Mouse (Mus musculus) MEL (cell line): ENCODE results near the gene Itpr1. TPM values are rescaled to one million over a fixed set of nuclear protein-coding genes. Genes with fewer than 3 reads are reported as not detected.

Source experiments
- DNase-seq: peaks from one replicate; pipeline ENCODE4 v3.0.0; 2011; ENCODE audit warnings: low read depth, low spot score
- H3K27ac ChIP-seq: 2 replicates; pipeline ENCODE4 v1.5.1; 2012; ENCODE audit warnings: low read depth, mild to moderate bottlenecking, control low read depth, low read length, moderate library complexity; ENCODE audit not compliant: control insufficient read depth
- H3K27me3 ChIP-seq, 2 experiments: fragments of 150-350 bp in 1 of 2; sonication (generic) in 1 of 2; 2 replicates each; pipeline ENCODE4 v1.6.1; 2012; ENCODE audit warnings: low read length in 2 of 2, mild to moderate bottlenecking in 2 of 2, improper control_type of control experiment in 1 of 2, moderate library complexity in 1 of 2; ENCODE audit not compliant: insufficient read depth in 2 of 2, control insufficient read depth in 1 of 2
- H3K36me3 ChIP-seq, 2 experiments: 2 replicates each; pipeline ENCODE4 v1.6.1; 2012 to 2014; ENCODE audit warnings: low read length in 2 of 2, improper control_type of control experiment in 1 of 2, inconsistent platforms in 1 of 2, mild to moderate bottlenecking in 1 of 2; ENCODE audit not compliant: insufficient read depth in 2 of 2, control insufficient read depth in 1 of 2
- H3K4me1 ChIP-seq, 2 experiments: fragments of 150-350 bp in 1 of 2; sonication (generic) in 1 of 2; 2 replicates each; pipeline ENCODE4 v1.6.1; 2012; ENCODE audit warnings: low read length in 2 of 2, improper control_type of control experiment in 1 of 2, mild to moderate bottlenecking in 1 of 2; ENCODE audit not compliant: insufficient read depth in 2 of 2, control insufficient read depth in 1 of 2
- H3K4me3 ChIP-seq, 2 experiments: fragments of 150-350 bp in 1 of 2; sonication (generic) in 1 of 2; 2 replicates each; pipeline ENCODE4 v1.5.1; 2012; ENCODE audit warnings: low read depth in 2 of 2, low read length in 2 of 2, mild to moderate bottlenecking in 2 of 2, moderate library complexity in 2 of 2, control low read depth in 1 of 2, improper control_type of control experiment in 1 of 2; ENCODE audit not compliant: control insufficient read depth in 1 of 2, insufficient read depth in 1 of 2
- H3K79me2 ChIP-seq: 2 replicates; pipeline ENCODE4 v1.6.1; 2012; ENCODE audit warnings: mild to moderate bottlenecking, low read length, moderate library complexity; ENCODE audit not compliant: control insufficient read depth, poor library complexity, insufficient read depth
- H3K9ac ChIP-seq: 2 replicates; pipeline ENCODE4 v1.6.1; 2012; ENCODE audit warnings: low read depth, mild to moderate bottlenecking, control low read depth, low read length, moderate library complexity; ENCODE audit not compliant: control insufficient read depth, poor library complexity, severe bottlenecking
- H3K9me3 ChIP-seq: fragments of 150-350 bp; sonication (generic); replicated peaks from 2 replicates; pipeline ENCODE4 v1.6.1; 2012; ENCODE audit warnings: mild to moderate bottlenecking, low read length, improper control_type of control experiment, moderate library complexity; ENCODE audit not compliant: insufficient read depth
- CTCF ChIP-seq, 3 experiments: IDR thresholded peaks in 2 of 3; conservative IDR thresholded peaks in 1 of 3; 2 replicates each; pipeline ENCODE4 v1.5.1; 2011 to 2012; ENCODE audit warnings: low read length in 3 of 3, low read depth in 2 of 3, mild to moderate bottlenecking in 2 of 3, improper control_type of control experiment in 1 of 3, inconsistent platforms in 1 of 3, mixed read lengths in 1 of 3, moderate library complexity in 1 of 3; ENCODE audit not compliant: control insufficient read depth in 1 of 3, insufficient read depth in 1 of 3, poor library complexity in 1 of 3, severe bottlenecking in 1 of 3
- E2F4 ChIP-seq: IDR thresholded peaks from 2 replicates; pipeline ENCODE4 v1.6.1; 2011; ENCODE audit warnings: low read depth, low read length, improper control_type of control experiment, borderline replicate concordance
- ELF1 ChIP-seq: IDR thresholded peaks from 2 replicates; pipeline ENCODE4 v1.6.1; 2014; ENCODE audit warnings: low read depth, mild to moderate bottlenecking, inconsistent platforms, low read length, improper control_type of control experiment, moderate library complexity
- GABPA ChIP-seq: IDR thresholded peaks from 2 replicates; pipeline ENCODE4 v1.6.1; 2012; ENCODE audit warnings: low read depth, mild to moderate bottlenecking, inconsistent platforms, low read length, improper control_type of control experiment, moderate library complexity
- GATA1 ChIP-seq: IDR thresholded peaks from 2 replicates; pipeline ENCODE4 v1.6.1; 2011; ENCODE audit warnings: low read depth, low read length, improper control_type of control experiment
- JUND ChIP-seq: IDR thresholded peaks from 2 replicates; pipeline ENCODE4 v1.6.1; 2011; ENCODE audit warnings: low read depth, mild to moderate bottlenecking, improper control_type of control experiment, low read length
- MAX ChIP-seq: IDR thresholded peaks from 2 replicates; pipeline ENCODE4 v1.6.1; 2011; ENCODE audit warnings: low read length, improper control_type of control experiment
- MAZ ChIP-seq: IDR thresholded peaks from 2 replicates; pipeline ENCODE4 v1.6.1; 2012; ENCODE audit warnings: low read depth, mild to moderate bottlenecking, inconsistent platforms, low read length, improper control_type of control experiment
- MYB ChIP-seq: IDR thresholded peaks from 2 replicates; pipeline ENCODE4 v1.6.1; 2011; ENCODE audit warnings: mild to moderate bottlenecking, low read depth, low read length, improper control_type of control experiment
- MYC ChIP-seq: IDR thresholded peaks from 2 replicates; pipeline ENCODE4 v1.6.1; 2011; ENCODE audit warnings: low read depth, mild to moderate bottlenecking, low read length, improper control_type of control experiment, moderate library complexity
- POLR2A ChIP-seq, 2 experiments: IDR thresholded peaks; 2 replicates each; pipeline ENCODE4 v1.6.1; 2011 to 2012; ENCODE audit warnings: low read length in 2 of 2, mild to moderate bottlenecking in 2 of 2, control low read depth in 1 of 2, improper control_type of control experiment in 1 of 2, low read depth in 1 of 2, moderate library complexity in 1 of 2; ENCODE audit not compliant: control insufficient read depth in 1 of 2, insufficient read depth in 1 of 2, poor library complexity in 1 of 2
- RAD21 ChIP-seq: IDR thresholded peaks from 2 replicates; pipeline ENCODE4 v1.6.1; 2011; ENCODE audit warnings: mild to moderate bottlenecking, low read depth, low read length, improper control_type of control experiment
- RCOR1 ChIP-seq: IDR thresholded peaks from 2 replicates; pipeline ENCODE4 v1.6.1; 2012; ENCODE audit warnings: low read depth, mild to moderate bottlenecking, inconsistent platforms, low read length, improper control_type of control experiment
- SIN3A ChIP-seq: IDR thresholded peaks from 2 replicates; pipeline ENCODE4 v1.6.1; 2012; ENCODE audit warnings: low read length, improper control_type of control experiment, inconsistent platforms
- SMC3 ChIP-seq: IDR thresholded peaks from 2 replicates; pipeline ENCODE4 v1.6.1; 2011; ENCODE audit warnings: low read depth, low read length, improper control_type of control experiment
- USF1 ChIP-seq: IDR thresholded peaks from 2 replicates; pipeline ENCODE4 v1.6.1; 2014; ENCODE audit warnings: low read depth, mild to moderate bottlenecking, inconsistent platforms, low read length, improper control_type of control experiment, moderate library complexity
- USF2 ChIP-seq, 2 experiments: IDR thresholded peaks; 2 replicates each; pipeline ENCODE4 v1.6.1; 2011 to 2012; ENCODE audit warnings: improper control_type of control experiment in 2 of 2, low read length in 2 of 2, borderline replicate concordance in 1 of 2, inconsistent platforms in 1 of 2, low read depth in 1 of 2, mild to moderate bottlenecking in 1 of 2; ENCODE audit not compliant: insufficient read depth in 1 of 2
- ZC3H11A ChIP-seq: IDR thresholded peaks from 2 replicates; pipeline ENCODE4 v1.6.1; 2012; ENCODE audit warnings: low read depth, mild to moderate bottlenecking, inconsistent platforms, low read length, improper control_type of control experiment
- ZNF384 ChIP-seq: IDR thresholded peaks from 2 replicates; pipeline ENCODE4 v1.6.1; 2012; ENCODE audit warnings: low read depth, mild to moderate bottlenecking, inconsistent platforms, low read length, improper control_type of control experiment
- polyA plus RNA-seq, 2 experiments: library from polyadenylated mRNA; stranded (reverse) in 1 of 2; unstranded in 1 of 2; fragments of >175 nt in 1 of 2; fragments of >200 nt in 1 of 2; gene quantifications; 2 replicates each; pipeline versions ENCODE4 v1.2.1 to v1.2.4; 2012; ENCODE audit warnings: low replicate concordance in 2 of 2, low read depth in 1 of 2; ENCODE audit not compliant: insufficient read length in 2 of 2, insufficient read depth in 1 of 2, missing spikeins in 1 of 2
- total RNA-seq: library from RNA; depleted of rRNA; stranded (reverse); fragments of 300-350 nt; gene quantifications from 2 replicates; pipeline ENCODE4 v1.2.3, GENCODE M21; 2012

Gene Itpr1
- total and polyA plus RNA-seq, 3 experiments: 15.6 to 19.0 TPM; not detected in 1

GRCm38 (mm10) chr6:108316951-108317350, 104.1 kb downstream of the Itpr1 start:
- Histone ChIP-seq H3K9me3 (no peaks in the 10 kb centered on the region), H3K79me2 (0 out of 2 replicates have a peak, but pooled peaks cover 2% of the 10 kb centered on the region), H3K9ac (no peak overlapping the region), H3K27me3 (no peaks in the 10 kb centered on the region), H3K4me3 (no peak overlapping the region), H3K36me3 (no peaks in the 10 kb centered on the region), H3K4me1 (no peaks in the 10 kb centered on the region; a peak in 1 of 4 replicates), H3K27ac (no peak overlapping the region)
- TF ChIP-seq POLR2A (IDR thresholded peaks at IDR 0.05; ENCODE audit: control insufficient read depth in 1 of 2, insufficient read depth in 1 of 2, low read depth in 1 of 2, low read length in 2 of 2, poor library complexity in 1 of 2) (no peak), JUND (no peak), RAD21 (no peak), E2F4 (no peak), USF2 (IDR thresholded peaks at IDR 0.05; ENCODE audit: borderline replicate concordance in 1 of 2, insufficient read depth in 1 of 2, low read depth in 1 of 2, low read length in 2 of 2) (no peak), MAX (no peak), RCOR1 (no peak), MAZ (no peak), SMC3 (no peak), MYC (no peak), GATA1 (no peak), CTCF (IDR thresholded peaks at IDR 0.05 in 2 of 3, conservative IDR thresholded peaks at IDR 0.05 in 1 of 3; ENCODE audit: control insufficient read depth in 1 of 3, insufficient read depth in 1 of 3, low read depth in 2 of 3, low read length in 3 of 3, poor library complexity in 1 of 3, severe bottlenecking in 1 of 3) (no peak)
- DNase-seq: no peak

GRCm38 (mm10) chr6:108321653-108322052, 108.8 kb downstream of the Itpr1 start:
- Histone ChIP-seq H3K27me3 (no peaks in the 10 kb centered on the region), H3K79me2 (no peaks in the 10 kb centered on the region), H3K27ac (no peak overlapping the region), H3K4me1 (no peaks in the 10 kb centered on the region), H3K4me3 (no peak overlapping the region), H3K9ac (no peak overlapping the region), H3K36me3 (no peaks in the 10 kb centered on the region), H3K9me3 (no peaks in the 10 kb centered on the region)
- TF ChIP-seq SMC3 (no peak), ELF1 (no peak), ZC3H11A (no peak), USF1 (no peak), MYB (no peak), ZNF384 (no peak), GABPA (no peak), RCOR1 (no peak), CTCF (IDR thresholded peaks at IDR 0.05 in 2 of 3, conservative IDR thresholded peaks at IDR 0.05 in 1 of 3; ENCODE audit: control insufficient read depth in 1 of 3, insufficient read depth in 1 of 3, low read depth in 2 of 3, low read length in 3 of 3, poor library complexity in 1 of 3, severe bottlenecking in 1 of 3) (no peak), SIN3A (no peak), JUND (no peak)
- no peak for DNase-seq
